Mouse (Mus musculus) lung, embryonic 14.5 days (tissue): ENCODE measurements around the gene Snx5. TPM values are rescaled to one million over a fixed set of nuclear protein-coding genes. Genes with fewer than 3 reads are reported as not detected.

Experiments
- ATAC-seq: fragments of 200-750 bp; cut with Nextera tagmentation; 2 replicates; pipeline ENCODE4 v1.8.0; 2017; ENCODE audit warnings: mild to moderate bottlenecking, moderate TSS enrichment, moderate library complexity; ENCODE audit not compliant: insufficient read depth
- DNase-seq: peaks from one replicate; pipeline ENCODE4 v3.0.0-alpha.2; 2015
- H3K27ac ChIP-seq: fragments of 300-500 bp; sonication (generic); 2 replicates; pipeline ENCODE4 v1.5.1; 2014; ENCODE audit warnings: low read depth, mild to moderate bottlenecking, moderate library complexity
- H3K27me3 ChIP-seq: fragments of 300-500 bp; sonication (generic); 2 replicates; pipeline ENCODE4 v1.6.1; 2014; ENCODE audit warnings: low read length, control low read depth; ENCODE audit not compliant: insufficient read depth
- H3K36me3 ChIP-seq: fragments of 300-500 bp; sonication (generic); 2 replicates; pipeline ENCODE4 v1.6.1; 2014; ENCODE audit warnings: control low read depth; ENCODE audit not compliant: insufficient read depth
- H3K4me1 ChIP-seq: fragments of 300-500 bp; sonication (generic); 2 replicates; pipeline ENCODE4 v1.6.1; 2014; ENCODE audit warnings: antibody characterized with exemption, control low read depth; ENCODE audit not compliant: insufficient read depth
- H3K4me2 ChIP-seq: fragments of 300-500 bp; sonication (generic); 2 replicates; pipeline ENCODE4 v1.6.1; 2014; ENCODE audit warnings: mild to moderate bottlenecking
- H3K4me3 ChIP-seq: fragments of 300-500 bp; sonication (generic); 2 replicates; pipeline ENCODE4 v1.5.1; 2014; ENCODE audit warnings: low read depth, low read length
- H3K9ac ChIP-seq: fragments of 300-500 bp; sonication (generic); 2 replicates; pipeline ENCODE4 v1.6.1; 2014
- H3K9me3 ChIP-seq: fragments of 300-500 bp; sonication (generic); 2 replicates; pipeline ENCODE4 v1.6.1; 2016; ENCODE audit warnings: low read depth, low read length, control low read depth
- CTCF ChIP-seq: IDR thresholded peaks from 2 replicates; pipeline ENCODE4 v1.5.1; 2016; ENCODE audit warnings: antibody characterized with exemption, low read depth
- WGBS: fragments of 180-500 bp; shearing (Covaris S2); extraction: QIAGEN DNeasy Blood & Tissue Kit; methylation state at CpG from one replicate; pipeline ENCODE4 v1.1.7; 2014; 5-methylcytosine and 5-hydroxymethylcytosine counted together
- polyA plus RNA-seq: library from polyadenylated mRNA; unstranded; fragments of >200 nt; fragmentation: Nextera tagmentation; extraction: Ambion mirVana; gene quantifications from 2 replicates; pipeline ENCODE4 v1.2.1, GENCODE M21; 2014

Gene Snx5
- polyA plus RNA-seq, 1 experiment from 2014 or later = 135 TPM

GRCm38 (mm10) chr2:144236791-144237584 is 33.7 kb downstream of the Snx5 start:
- Histone ChIP-seq H3K27ac (no peak overlapping the region), H3K9ac (no peak overlapping the region), H3K36me3 (no peaks in the 10 kb centered on the region), H3K9me3 (no peaks in the 10 kb centered on the region), H3K27me3 (no peaks in the 10 kb centered on the region), H3K4me2 (no peak overlapping the region), H3K4me1 (no peaks in the 10 kb centered on the region), H3K4me3 (no peak overlapping the region)
- no peak for TF ChIP-seq CTCF
- DNase-seq (no peak), ATAC-seq (no peak)
- WGBS = 49% methylated on average over 9 of the region's 9 CpGs

GRCm38 (mm10) chr2:144235776-144236175 is 34.9 kb downstream of the Snx5 start:
- Histone ChIP-seq H3K27me3 (no peaks in the 10 kb centered on the region), H3K9me3 (no peaks in the 10 kb centered on the region), H3K4me1 (no peaks in the 10 kb centered on the region), H3K4me2 (no peak overlapping the region), H3K36me3 (no peaks in the 10 kb centered on the region), H3K9ac (no peak overlapping the region), H3K4me3 (no peak overlapping the region), H3K27ac (no peak overlapping the region)
- 40% methylated on average over 3 of the region's 3 CpGs for WGBS
- TF ChIP-seq CTCF = no peak
- ATAC-seq = no peak
- DNase-seq = no peak

- Histone ChIP-seq H3K27ac (no peak overlapping the region), H3K4me3 (no peak overlapping the region), H3K27me3 (no peaks in the 10 kb centered on the region), H3K4me2 (no peak overlapping the region), H3K9me3 (no peaks in the 10 kb centered on the region), H3K9ac (no peak overlapping the region), H3K36me3 (no peaks in the 10 kb centered on the region), H3K4me1 (no peaks in the 10 kb centered on the region)
- DNase-seq (no peak), ATAC-seq (no peak)
- WGBS = 63% methylated on average over 3 of the region's 3 CpGs
- no peak for TF ChIP-seq CTCF
Measured at GRCm38 (mm10) chr2:144233534-144233933, 37.2 kb downstream of the Snx5 start.

- Histone ChIP-seq H3K9me3 (no peaks in the 10 kb centered on the region), H3K4me3 (no peak overlapping the region), H3K36me3 (no peaks in the 10 kb centered on the region), H3K27me3 (no peaks in the 10 kb centered on the region), H3K27ac (no peak overlapping the region), H3K9ac (no peak overlapping the region), H3K4me1 (no peaks in the 10 kb centered on the region), H3K4me2 (0 out of 2 replicates have a peak overlapping the region, but pooled peaks have one; percentile 10)
- ATAC-seq (no peak), DNase-seq (no peak)
- no peak for TF ChIP-seq CTCF
- 60% methylated on average over 5 of the region's 5 CpGs for WGBS
Measured at GRCm38 (mm10) chr2:144231115-144231514, 39.6 kb downstream of the Snx5 start.

- Histone ChIP-seq H3K27me3 (no peaks in the 10 kb centered on the region), H3K4me1 (no peaks in the 10 kb centered on the region), H3K9me3 (no peaks in the 10 kb centered on the region), H3K27ac (no peak overlapping the region), H3K4me2 (no peak overlapping the region), H3K36me3 (no peaks in the 10 kb centered on the region), H3K9ac (no peak overlapping the region), H3K4me3 (no peak overlapping the region)
- no peak for ATAC-seq
- DNase-seq = no peak
- WGBS = 18% methylated on average over 7 of the region's 7 CpGs
- TF ChIP-seq CTCF = no peak
Measured at GRCm38 (mm10) chr2:144230498-144230897, 40.2 kb downstream of the Snx5 start.

- Histone ChIP-seq H3K9me3 (no peaks in the 10 kb centered on the region), H3K27me3 (no peaks in the 10 kb centered on the region), H3K9ac (no peak overlapping the region), H3K4me1 (no peaks in the 10 kb centered on the region), H3K4me2 (no peak overlapping the region), H3K27ac (no peak overlapping the region), H3K4me3 (no peak overlapping the region), H3K36me3 (no peaks in the 10 kb centered on the region)
- 83% methylated on average over 14 of the region's 14 CpGs for WGBS
- TF ChIP-seq CTCF = no peak
- ATAC-seq (no peak), DNase-seq (no peak)
Measured at GRCm38 (mm10) chr2:144229647-144230046, 41.1 kb downstream of the Snx5 start.

GRCm38 (mm10) chr2:144228521-144229346 is 42.0 kb downstream of the Snx5 start:
- H3K27me3 ChIP-seq = no peaks in the 10 kb centered on the region
- H3K4me2 ChIP-seq = no peak overlapping the region
- no peak overlapping the region for H3K27ac ChIP-seq
- H3K9ac ChIP-seq = no peak overlapping the region
- H3K4me3 ChIP-seq = no peak overlapping the region
- TF ChIP-seq CTCF = no peak
- no peaks in the 10 kb centered on the region for H3K36me3 ChIP-seq
- H3K9me3 ChIP-seq = no peaks in the 10 kb centered on the region
- no peak for DNase-seq
- H3K4me1 ChIP-seq = no peaks in the 10 kb centered on the region
- no peak for ATAC-seq
- 67% methylated on average over 12 of the region's 12 CpGs for WGBS
